Mouse (Mus musculus): Measurements from ENCODE around the gene Itga4.

- peak; percentile 65 for TF ChIP-seq CTCF (IDR thresholded peaks at IDR 0.05; ENCODE audit: low read depth)
- TF ChIP-seq EP300 (IDR thresholded peaks at IDR 0.05; ENCODE audit: low read depth) = no peak
Measured at GRCm38 (mm10) chr2:79265665-79266064, 10.4 kb downstream of the Itga4 start.
